Mouse (Mus musculus) G1E-ER4 (cell line): ENCODE measurements around the gene Asic5. TPM values are rescaled to one million over a fixed set of nuclear protein-coding genes. Genes with fewer than 3 reads are reported as not detected.

Experiments
- GATA1 ChIP-seq: IDR thresholded peaks from one replicate; pipeline ENCODE4 v1.8.0; 2012; ENCODE audit warnings: low read length, inconsistent platforms
- polyA plus RNA-seq: library from polyadenylated mRNA; stranded (reverse); fragments of >175 nt; gene quantifications from 2 replicates; pipeline ENCODE4 v1.2.3, GENCODE M21; 2012

Gene Asic5
- polyA plus RNA-seq, 1 experiment = not detected

- no peak for TF ChIP-seq GATA1
Observed at GRCm38 (mm10) chr3:82046087-82046486, 64.0 kb downstream of the Asic5 start.

- TF ChIP-seq GATA1 = no peak
Observed at GRCm38 (mm10) chr3:82047100-82047753, 65.1 kb downstream of the Asic5 start.

GRCm38 (mm10) chr3:82048078-82048477 is 66.0 kb downstream of the Asic5 start:
- no peak for TF ChIP-seq GATA1

GRCm38 (mm10) chr3:82048681-82049080 is 66.6 kb downstream of the Asic5 start:
- no peak for TF ChIP-seq GATA1

GRCm38 (mm10) chr3:82051468-82051867 is 69.4 kb downstream of the Asic5 start:
- TF ChIP-seq GATA1 = no peak

- TF ChIP-seq GATA1 = no peak
Observed at GRCm38 (mm10) chr3:82052029-82052428, 69.9 kb downstream of the Asic5 start.

GRCm38 (mm10) chr3:82054283-82054974 is 72.3 kb downstream of the Asic5 start:
- no peak for TF ChIP-seq GATA1

- no peak for TF ChIP-seq GATA1
Observed at GRCm38 (mm10) chr3:82057201-82057600, 75.1 kb downstream of the Asic5 start.

GRCm38 (mm10) chr3:82061402-82062180 is 79.5 kb downstream of the Asic5 start:
- no peak for TF ChIP-seq GATA1

- no peak for TF ChIP-seq GATA1
Observed at GRCm38 (mm10) chr3:82067830-82068229, 85.7 kb downstream of the Asic5 start.

Other genes with a start within 250 kb of the Asic5 start
- gene Ctso, start 49.7 kb upstream of the Asic5 start, polyA plus RNA-seq = 0.97 and 1.7 TPM in 2 replicates
- not detected in 2 replicates for gene Tdo2, start 6.1 kb upstream of the Asic5 start, polyA plus RNA-seq
- gene Gucy1b1, start 92.4 kb downstream of the Asic5 start, polyA plus RNA-seq = not detected in 2 replicates
- gene Gucy1a1, start 163.5 kb downstream of the Asic5 start, polyA plus RNA-seq = not detected in 2 replicates